Mouse (Mus musculus): ENCODE measurements around the gene Ebi3. TPM values are rescaled to one million over a fixed set of nuclear protein-coding genes. Genes with fewer than 3 reads are reported as not detected.
A peak's percentile ranks its signal among the peaks of the same experiment; 100 is the strongest.

Gene Ebi3
- polyA plus RNA-seq, 2 experiments: 3.0 to 4.1 TPM

DNA sequence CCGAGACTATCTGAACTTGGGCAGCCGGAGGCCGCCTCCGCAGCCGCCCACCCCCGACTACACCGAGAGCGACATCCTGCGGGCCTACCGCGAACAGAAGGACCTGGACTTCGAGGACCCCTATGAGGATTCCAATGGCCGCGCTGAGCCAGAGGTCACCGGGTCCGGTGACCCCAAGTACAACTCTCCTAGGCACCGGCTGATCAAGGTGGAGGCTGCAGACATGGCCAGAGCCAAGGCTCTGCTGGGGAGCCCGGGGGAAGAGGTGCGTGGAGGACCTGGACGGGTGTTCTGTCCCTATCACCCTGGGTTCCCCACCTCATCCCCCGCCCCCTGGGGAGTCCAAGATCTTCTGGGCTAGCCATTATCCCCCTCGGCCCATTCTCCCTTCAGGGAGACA is 19.0 kb downstream of the Ebi3 start:
- no peak for DNase-seq (ENCODE audit: low read depth in 3 of 3, low spot score in 3 of 3)
- ATAC-seq (ENCODE audit: insufficient read depth): no peak
- peaks cover 24% of the 10 kb centered on the region for H3K27me3 ChIP-seq (ENCODE audit: control insufficient read depth, insufficient read depth, low read length)
- peaks cover 2% of the 10 kb centered on the region; the same call in 1 of the 2 replicates for H3K36me3 ChIP-seq (replicated peaks; ENCODE audit: control insufficient read depth, insufficient read depth, low read depth)
- 31% methylated on average over 22 of the region's 22 CpGs for WGBS (ENCODE audit: insufficient replicate concordance)
- H3K4me3 ChIP-seq (ENCODE audit: insufficient read depth in 1 of 2, low read depth in 2 of 2, low read length in 2 of 2): no peak overlapping the region
- H3K27ac ChIP-seq: no peak overlapping the region
- no peaks in the 10 kb centered on the region for H3K4me1 ChIP-seq (replicated peaks; ENCODE audit: control insufficient read depth in 2 of 2, insufficient read depth in 2 of 2, low read length in 1 of 2)
- H3K9me3 ChIP-seq (ENCODE audit: control insufficient read depth, low read length): no peaks in the 10 kb centered on the region
- H3K9ac ChIP-seq (replicated peaks): no peak overlapping the region
- TF ChIP-seq EP300 (IDR thresholded peaks at IDR 0.05; ENCODE audit: low read depth) (no peak), CTCF (IDR thresholded peaks at IDR 0.05; ENCODE audit: low read depth) (no peak; the same call in 1 of the 2 replicates)
- no peak overlapping the region for H3K4me2 ChIP-seq (ENCODE audit: low read depth)

DNA sequence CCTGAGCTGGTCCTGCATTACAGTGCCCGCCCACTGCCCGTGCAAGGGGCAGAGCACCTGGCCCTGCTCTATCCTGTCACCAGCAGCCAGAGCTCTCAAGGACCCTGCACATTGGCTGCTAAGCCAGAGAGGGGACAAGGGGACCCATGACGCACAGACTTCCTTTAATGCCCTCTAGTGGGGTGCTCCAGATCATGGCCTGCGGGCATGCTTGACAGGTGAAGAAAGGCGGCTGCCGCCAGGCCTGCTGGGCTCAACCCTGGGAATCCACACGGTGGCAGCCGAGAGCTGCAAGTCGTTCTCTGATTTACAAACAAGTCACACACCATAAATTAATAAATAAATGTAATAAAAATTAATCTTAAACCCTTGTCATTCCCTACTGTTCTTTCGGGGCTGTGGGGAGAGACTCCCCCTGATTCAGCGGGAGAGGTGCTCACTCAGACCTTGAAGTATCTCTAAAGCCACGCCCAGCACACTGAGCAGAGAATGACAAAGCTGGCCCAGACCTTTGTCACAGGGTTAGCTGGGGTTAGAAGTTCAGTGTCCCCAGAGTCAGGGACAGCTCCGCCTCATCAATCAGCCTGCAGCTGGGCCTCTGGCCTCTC is 23.9 kb downstream of the Ebi3 start:
- Histone ChIP-seq H3K27ac (no peak overlapping the region), H3K4me3 (ENCODE audit: insufficient read depth in 1 of 2, low read depth in 2 of 2, low read length in 2 of 2) (no peak overlapping the region), H3K9ac (replicated peaks) (no peak overlapping the region), H3K4me1 (replicated peaks; ENCODE audit: control insufficient read depth in 2 of 2, insufficient read depth in 2 of 2, low read length in 1 of 2) (0 out of 4 replicates have a peak, but pooled peaks cover 0 to 4% of the 10 kb centered on the region in 2 experiments), H3K27me3 (ENCODE audit: control insufficient read depth, insufficient read depth, low read length) (peaks cover 5% of the 10 kb centered on the region), H3K9me3 (ENCODE audit: control insufficient read depth, low read length) (no peaks in the 10 kb centered on the region), H3K36me3 (replicated peaks; ENCODE audit: control insufficient read depth, insufficient read depth, low read depth) (no peaks in the 10 kb centered on the region), H3K4me2 (ENCODE audit: low read depth) (no peak overlapping the region)
- ATAC-seq (ENCODE audit: insufficient read depth) (peak; percentile 51), DNase-seq (ENCODE audit: low read depth in 3 of 3, low spot score in 3 of 3) (no peak)
- TF ChIP-seq CTCF (IDR thresholded peaks at IDR 0.05; ENCODE audit: low read depth): peak; percentile 78
- no peak for TF ChIP-seq EP300 (IDR thresholded peaks at IDR 0.05; ENCODE audit: low read depth)
- WGBS (ENCODE audit: insufficient replicate concordance): 14% methylated on average over 13 of the region's 13 CpGs

DNA sequence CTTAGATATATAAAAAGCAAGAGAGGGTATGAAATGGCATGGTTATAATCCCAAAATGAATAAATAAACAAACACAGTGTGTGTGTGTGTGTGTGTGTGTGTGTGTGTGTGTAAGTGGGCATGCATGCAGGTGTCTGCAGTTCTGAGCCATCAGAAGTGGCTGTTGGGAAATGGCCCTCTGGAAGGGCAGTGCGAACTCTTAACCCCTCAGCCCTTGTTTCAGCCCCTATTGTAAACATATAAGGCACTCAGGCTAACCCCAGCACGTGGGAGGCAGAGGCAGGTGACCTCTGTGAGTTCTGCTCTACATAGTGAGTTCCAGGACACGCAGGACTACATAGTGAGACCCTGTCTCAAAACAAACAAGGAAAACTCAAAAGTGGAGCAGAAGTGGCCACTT is 24.9 kb downstream of the Ebi3 start:
- Histone ChIP-seq H3K36me3 (replicated peaks; ENCODE audit: control insufficient read depth, insufficient read depth, low read depth) (no peaks in the 10 kb centered on the region), H3K9ac (replicated peaks) (no peak overlapping the region), H3K4me3 (ENCODE audit: insufficient read depth in 1 of 2, low read depth in 2 of 2, low read length in 2 of 2) (no peak overlapping the region), H3K4me2 (ENCODE audit: low read depth) (no peak overlapping the region), H3K9me3 (ENCODE audit: control insufficient read depth, low read length) (no peaks in the 10 kb centered on the region), H3K27ac (no peak overlapping the region), H3K4me1 (replicated peaks; ENCODE audit: control insufficient read depth in 2 of 2, insufficient read depth in 2 of 2, low read length in 1 of 2) (0 out of 4 replicates have a peak, but pooled peaks cover 0 to 4% of the 10 kb centered on the region in 2 experiments), H3K27me3 (ENCODE audit: control insufficient read depth, insufficient read depth, low read length) (no peaks in the 10 kb centered on the region; the same call in 1 of the 2 replicates)
- 35% methylated on average over 3 of the region's 3 CpGs for WGBS (ENCODE audit: insufficient replicate concordance)
- DNase-seq (ENCODE audit: low read depth in 3 of 3, low spot score in 3 of 3) (no peak), ATAC-seq (ENCODE audit: insufficient read depth) (no peak)
- TF ChIP-seq CTCF (IDR thresholded peaks at IDR 0.05; ENCODE audit: low read depth): no peak
- TF ChIP-seq EP300 (IDR thresholded peaks at IDR 0.05; ENCODE audit: low read depth): no peak

DNA sequence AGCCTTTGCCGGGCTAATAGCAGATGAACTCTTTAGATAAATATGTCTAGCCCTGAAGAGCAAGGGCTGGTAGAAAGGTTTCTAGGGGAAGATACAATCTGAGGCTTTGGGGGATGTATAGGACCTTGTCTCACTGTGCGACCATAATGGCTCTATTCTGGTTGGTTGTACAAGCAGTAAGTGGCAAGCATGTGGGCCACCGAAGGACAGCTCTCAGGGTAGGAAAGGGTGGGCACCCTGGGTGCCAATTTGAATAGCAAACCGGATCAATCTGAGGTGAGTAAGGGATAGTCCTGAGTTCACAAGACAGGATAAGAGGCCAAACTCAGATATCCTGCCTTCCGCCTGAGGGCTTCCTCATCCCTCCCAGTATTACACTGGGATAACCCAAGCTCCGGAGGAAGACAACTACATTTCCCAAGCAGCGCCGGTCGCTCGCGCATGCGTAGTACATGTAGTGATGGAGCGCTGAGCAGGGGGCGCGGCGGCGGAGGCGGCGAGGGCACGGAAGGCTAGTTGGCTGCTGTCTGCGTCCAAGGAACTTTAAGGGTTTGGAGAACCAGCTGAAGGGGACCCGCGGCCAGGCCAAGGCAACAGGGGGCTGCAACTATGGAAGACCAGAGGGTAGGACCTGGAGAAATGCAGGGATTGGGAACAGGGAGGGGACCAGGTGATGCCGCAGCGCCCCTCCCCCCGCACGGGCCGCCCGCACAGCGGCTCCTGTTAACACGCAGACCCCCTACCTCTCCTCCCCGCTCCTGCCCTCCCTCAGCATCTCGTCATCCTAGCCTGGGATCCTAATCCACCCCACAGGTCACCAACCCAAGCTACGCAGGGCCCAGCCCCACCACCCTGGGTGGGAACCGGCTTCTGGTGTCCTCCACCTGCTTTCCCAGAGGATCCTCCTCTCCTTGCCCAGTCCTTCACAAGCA is 33.9 kb downstream of the Ebi3 start, which contains the start of gene Fsd1:
TSS of gene Fsd1 (plus strand) at position 480 of the 932 bp plus-strand sequence.
- H3K4me1 ChIP-seq (replicated peaks; ENCODE audit: control insufficient read depth in 2 of 2, insufficient read depth in 2 of 2, low read length in 1 of 2): no peaks in the 10 kb centered on the region
- H3K36me3 ChIP-seq (replicated peaks; ENCODE audit: control insufficient read depth, insufficient read depth, low read depth): no peaks in the 10 kb centered on the region
- peaks cover 10% of the 10 kb centered on the region for H3K27me3 ChIP-seq (ENCODE audit: control insufficient read depth, insufficient read depth, low read length)
- no peak for TF ChIP-seq EP300 (IDR thresholded peaks at IDR 0.05; ENCODE audit: low read depth)
- TF ChIP-seq CTCF (IDR thresholded peaks at IDR 0.05; ENCODE audit: low read depth): no peak
- ATAC-seq (ENCODE audit: insufficient read depth) (no peak), DNase-seq (ENCODE audit: low read depth in 3 of 3, low spot score in 3 of 3) (no peak)
- no peak within 1 kb of the TSS for H3K4me2 ChIP-seq (ENCODE audit: low read depth)
- no peaks in the 10 kb centered on the region for H3K9me3 ChIP-seq (ENCODE audit: control insufficient read depth, low read length)
- H3K4me3 ChIP-seq (ENCODE audit: insufficient read depth in 1 of 2, low read depth in 2 of 2, low read length in 2 of 2): no peak within 1 kb of the TSS
- no peak within 1 kb of the TSS for H3K27ac ChIP-seq
- WGBS (ENCODE audit: insufficient replicate concordance): 7% methylated on average over 30 of the region's 35 CpGs
- no peak within 1 kb of the TSS for H3K9ac ChIP-seq (replicated peaks)

Data from liver, embryonic 14.5 days (tissue).